15 mouse cellular contexts compared by ENCODE assay signal in the genomic region with DNA sequence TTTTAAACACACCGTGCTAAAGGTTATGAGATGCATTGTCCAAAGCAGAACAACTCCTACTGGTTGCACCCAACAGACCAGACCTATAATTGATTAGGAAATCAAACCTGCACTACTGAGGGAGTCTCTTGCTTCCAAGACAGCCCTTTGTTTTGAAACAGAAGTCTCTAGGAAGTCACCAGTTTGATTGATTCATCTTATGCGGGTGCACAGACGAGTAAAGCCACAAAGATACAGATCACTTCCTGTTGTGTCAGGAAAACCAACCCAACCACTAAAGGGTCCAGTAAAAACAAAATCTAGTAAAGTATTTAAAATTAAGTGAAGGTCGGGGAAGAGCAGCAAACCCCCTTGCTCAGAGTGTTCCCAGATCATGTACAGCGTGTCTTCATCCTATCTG.
"Had no signal": no experiment of that assay in that cellular context is flagged by ENCODE, and none has a peak within 500 bp of the region (broad histone marks: within the 10 kb centered on the region; RNA-seq: fewer than 3 reads in every experiment).

No protein-coding gene starts in this region.

- ATAC-seq: midbrain, embryonic 13.5 days; midbrain, embryonic 15.5 days had no signal

- H3K27ac ChIP-seq: midbrain, embryonic 13.5 days; midbrain, embryonic 15.5 days; neural tube, embryonic 12.5 days had no signal

- H3K4me3 ChIP-seq: midbrain, embryonic 13.5 days; midbrain, embryonic 15.5 days; neural tube, embryonic 12.5 days had no signal

- DNase-seq: lung, adult 18-20 months; lung, embryonic 14.5 days; lung, postnatal 10 days; lung, postnatal 4 days; retina, postnatal 1 day; right cerebral cortex, adult 18-20 months; right cerebral cortex, postnatal 25 days; right cerebral cortex, postnatal 4 days; spleen, adult 18-20 months; thymus, adult 18-20 months; thymus, postnatal 14 days; thymus, postnatal 36 days had no signal

- H3K4me1 ChIP-seq: midbrain, embryonic 13.5 days; midbrain, embryonic 15.5 days; neural tube, embryonic 12.5 days had no signal
